Mouse (Mus musculus): ENCODE results near the gene Dpy30. TPM values are rescaled to one million over a fixed set of nuclear protein-coding genes. Genes with fewer than 3 reads are reported as not detected.

The Dpy30 gene
- polyA plus RNA-seq, 1 experiment from 2014 or later, result 282 TPM

DNA sequence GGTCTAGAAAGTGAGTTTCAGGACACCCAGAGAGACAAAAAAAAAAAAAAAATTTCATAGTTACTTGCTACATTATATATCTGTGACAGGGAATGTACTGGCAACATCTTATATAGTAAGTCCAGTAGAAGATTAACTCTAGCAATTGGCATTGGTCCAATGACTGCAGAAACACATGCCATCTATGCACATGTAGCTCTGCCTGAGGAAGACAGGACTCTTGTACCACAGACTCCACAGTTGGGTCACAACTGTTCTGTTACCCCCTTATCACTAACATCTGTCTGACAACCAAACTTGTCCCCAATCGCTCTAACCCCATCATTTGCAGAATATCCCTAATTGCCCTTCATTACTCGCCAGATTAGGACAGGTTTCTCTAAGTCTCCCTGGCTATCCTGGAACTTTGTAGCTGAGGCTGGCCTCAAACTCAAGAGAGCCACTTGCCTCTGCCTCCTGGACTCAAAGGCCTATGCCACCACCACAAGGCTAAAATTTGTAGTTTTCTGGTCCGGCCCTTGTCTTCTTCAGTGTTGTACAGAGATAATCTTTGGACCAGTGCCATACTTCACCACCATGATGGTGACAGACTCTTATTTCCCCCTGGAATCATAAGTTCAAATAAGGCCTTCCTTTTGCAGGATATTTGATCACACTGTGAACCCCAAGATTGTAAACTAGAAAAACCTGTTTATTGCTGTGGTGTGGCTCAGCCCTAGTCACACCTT is 52.0 kb downstream of the Dpy30 start:
- ATAC-seq, result peak; percentile 42; the same call in 1 of the 2 replicates
- Histone ChIP-seq H3K9me3 (no peaks in the 10 kb centered on the region), H3K9ac (no peak overlapping the region), H3K4me2 (replicated peaks) (no peak overlapping the region), H3K27me3 (replicated peaks) (no peaks in the 10 kb centered on the region), H3K36me3 (no peaks in the 10 kb centered on the region), H3K4me1 (replicated peaks) (no peaks in the 10 kb centered on the region), H3K27ac (no peak overlapping the region), H3K4me3 (replicated peaks) (no peak overlapping the region)
- WGBS, result 86% methylated on average over 3 of the region's 3 CpGs

DNA sequence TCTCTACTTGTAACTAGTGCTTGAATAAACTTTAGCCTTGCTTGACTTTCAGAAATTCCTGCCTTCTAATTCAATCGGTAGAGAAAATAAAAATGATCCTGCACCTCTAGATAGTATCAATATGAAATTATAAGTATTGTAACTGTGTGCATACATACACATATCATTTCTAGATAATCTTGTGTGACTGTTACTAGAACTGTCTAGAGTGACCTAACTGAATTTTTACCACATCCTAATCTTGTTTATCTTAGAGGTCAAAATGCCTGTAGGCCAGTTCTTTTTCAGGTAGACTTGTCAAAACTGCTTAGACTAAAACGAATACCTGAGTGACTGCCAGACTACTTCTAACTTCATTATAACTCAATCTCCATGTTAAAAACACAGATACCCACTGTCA is 53.5 kb downstream of the Dpy30 start:
- WGBS, result 53% methylated on average over 2 of the region's 2 CpGs
- H3K27ac ChIP-seq, result no peak overlapping the region
- H3K4me1 ChIP-seq (replicated peaks), result peaks cover 6% of the 10 kb centered on the region
- no peak overlapping the region for H3K4me2 ChIP-seq (replicated peaks)
- H3K9ac ChIP-seq, result no peak overlapping the region
- ATAC-seq, result no peak
- no peaks in the 10 kb centered on the region for H3K9me3 ChIP-seq
- no peak overlapping the region for H3K4me3 ChIP-seq (replicated peaks)
- no peaks in the 10 kb centered on the region for H3K27me3 ChIP-seq (replicated peaks)
- no peaks in the 10 kb centered on the region for H3K36me3 ChIP-seq

GRCm38 (mm10) chr17:74267415-74268180 is 56.1 kb downstream of the Dpy30 start:
- WGBS, result 88% methylated on average over 11 of the region's 11 CpGs
- H3K9ac ChIP-seq, result no peak overlapping the region
- no peak overlapping the region for H3K4me2 ChIP-seq (replicated peaks)
- H3K4me1 ChIP-seq (replicated peaks), result peaks cover 17% of the 10 kb centered on the region
- no peaks in the 10 kb centered on the region for H3K9me3 ChIP-seq
- no peaks in the 10 kb centered on the region for H3K36me3 ChIP-seq
- no peak overlapping the region for H3K27ac ChIP-seq
- H3K27me3 ChIP-seq (replicated peaks), result no peaks in the 10 kb centered on the region
- no peak overlapping the region for H3K4me3 ChIP-seq (replicated peaks)
- ATAC-seq, result peak; percentile 32; the same call in 1 of the 2 replicates

- ATAC-seq, result no peak
- WGBS, result 26% methylated on average over 1 of the region's 1 CpGs
- no peak overlapping the region for H3K4me3 ChIP-seq (replicated peaks)
- no peaks in the 10 kb centered on the region for H3K36me3 ChIP-seq
- H3K27me3 ChIP-seq (replicated peaks), result no peaks in the 10 kb centered on the region
- no peaks in the 10 kb centered on the region for H3K9me3 ChIP-seq
- H3K4me1 ChIP-seq (replicated peaks), result peaks cover 17% of the 10 kb centered on the region
- H3K9ac ChIP-seq, result no peak overlapping the region
- H3K4me2 ChIP-seq (replicated peaks), result no peak overlapping the region
- 0 out of 2 replicates have a peak overlapping the region, but pooled peaks have one; percentile 54 for H3K27ac ChIP-seq
These were observed 58.1 kb downstream of the Dpy30 start for GRCm38 (mm10) chr17:74265636-74266035.

- Histone ChIP-seq H3K4me2 (replicated peaks) (no peak overlapping the region), H3K27ac (peak overlapping the region; percentile 54; the same call in 1 of the 2 replicates)
These were observed 58.6 kb downstream of the Dpy30 start for GRCm38 (mm10) chr17:74265156-74265505.

GRCm38 (mm10) chr17:74264333-74265155 is 59.2 kb downstream of the Dpy30 start:
- ATAC-seq, result peak; percentile 35
- Histone ChIP-seq H3K9me3 (no peaks in the 10 kb centered on the region), H3K4me2 (replicated peaks) (no peak overlapping the region), H3K4me3 (replicated peaks) (no peak overlapping the region), H3K27ac (peak overlapping the region; percentile 54; the same call in 1 of the 2 replicates), H3K27me3 (replicated peaks) (no peaks in the 10 kb centered on the region), H3K36me3 (no peaks in the 10 kb centered on the region), H3K4me1 (replicated peaks) (peaks cover 17% of the 10 kb centered on the region), H3K9ac (no peak overlapping the region)
- WGBS, result 36% methylated on average over 3 of the region's 3 CpGs

More at GRCm38 (mm10) chr17:74265156-74265505, 58.6 kb downstream of the Dpy30 start:
- H3K9me3 ChIP-seq, result no peaks in the 10 kb centered on the region
- peak; percentile 60 for ATAC-seq
- WGBS, result 21% methylated on average over 5 of the region's 5 CpGs
- no peaks in the 10 kb centered on the region for H3K36me3 ChIP-seq
- no peaks in the 10 kb centered on the region for H3K27me3 ChIP-seq (replicated peaks)
- peaks cover 17% of the 10 kb centered on the region for H3K4me1 ChIP-seq (replicated peaks)
- no peak overlapping the region for H3K4me3 ChIP-seq (replicated peaks)
- no peak overlapping the region for H3K9ac ChIP-seq

- Histone ChIP-seq H3K9ac (no peak overlapping the region), H3K36me3 (no peaks in the 10 kb centered on the region), H3K27me3 (replicated peaks) (no peaks in the 10 kb centered on the region), H3K9me3 (no peaks in the 10 kb centered on the region), H3K4me3 (replicated peaks) (no peak overlapping the region), H3K27ac (no peak overlapping the region), H3K4me2 (replicated peaks) (no peak overlapping the region), H3K4me1 (replicated peaks) (peaks cover 17% of the 10 kb centered on the region)
- ATAC-seq, result no peak
- 90% methylated on average over 3 of the region's 3 CpGs for WGBS
These were observed 61.3 kb downstream of the Dpy30 start for GRCm38 (mm10) chr17:74262415-74262814.

Other genes with a start within 250 kb of the Dpy30 start
- gene Memo1, start 28.4 kb downstream of the Dpy30 start, polyA plus RNA-seq (2015; fragmentation: Nextera tagmentation; extraction: Ambion mirVana), result 73.1 and 75.9 TPM in 2 replicates
- 12.4 and 15.0 TPM in 2 replicates for gene Spast, start 15.0 kb upstream of the Dpy30 start, polyA plus RNA-seq (2015; fragmentation: Nextera tagmentation; extraction: Ambion mirVana)
- gene Slc30a6, start 71.7 kb upstream of the Dpy30 start, polyA plus RNA-seq (2015; fragmentation: Nextera tagmentation; extraction: Ambion mirVana), result 39.7 and 41.2 TPM in 2 replicates
- 7.1 and 7.3 TPM in 2 replicates for gene Nlrc4, start 135.2 kb upstream of the Dpy30 start, polyA plus RNA-seq (2015; fragmentation: Nextera tagmentation; extraction: Ambion mirVana)
- gene Yipf4, start 165.5 kb upstream of the Dpy30 start, polyA plus RNA-seq (2015; fragmentation: Nextera tagmentation; extraction: Ambion mirVana), result 62.6 and 74.2 TPM in 2 replicates
- 68.7 and 83.2 TPM in 2 replicates for gene Birc6, start 204.4 kb upstream of the Dpy30 start, polyA plus RNA-seq (2015; fragmentation: Nextera tagmentation; extraction: Ambion mirVana)

All from intestine, embryonic 15.5 days (tissue).